Mouse (Mus musculus) ES-E14 (cell line): ENCODE results near the gene Gab1.

Source experiments
- CHD2 ChIP-seq: IDR thresholded peaks from 2 replicates; pipeline ENCODE4 v1.6.1; 2014; ENCODE audit warnings: mild to moderate bottlenecking, low read depth, low read length, inconsistent platforms
- MAFK ChIP-seq: IDR thresholded peaks from 2 replicates; pipeline ENCODE4 v1.6.1; 2014; ENCODE audit warnings: mild to moderate bottlenecking, low read depth, low read length, inconsistent platforms; ENCODE audit not compliant: insufficient read depth
- ZC3H11A ChIP-seq: IDR thresholded peaks from 2 replicates; pipeline ENCODE4 v1.6.1; 2012; ENCODE audit warnings: low read depth, mild to moderate bottlenecking, inconsistent platforms, low read length, borderline replicate concordance

- TF ChIP-seq CHD2 = no peak
- TF ChIP-seq ZC3H11A = no peak
- 0 out of 2 replicates have a peak, but pooled peaks have one; percentile 26 for TF ChIP-seq MAFK
Measured at GRCm38 (mm10) chr8:80913016-80913748, 32.9 kb upstream of the Gab1 start.
